Mouse (Mus musculus): Measurements from ENCODE around the gene Arhgef38. TPM values are rescaled to one million over a fixed set of nuclear protein-coding genes. Genes with fewer than 3 reads are reported as not detected.

The Arhgef38 gene
- not detected in 2 replicates for polyA plus RNA-seq (2015; fragmentation: Nextera tagmentation; extraction: Ambion mirVana)

GRCm38 (mm10) chr3:133234821-133235295, at the start of gene Arhgef38:
TSS of gene Arhgef38 (minus strand) at chr3:133234949.

GRCm38 (mm10) chr3:133091664-133092273, 143.0 kb downstream of the Arhgef38 start, which contains the start of the genes Ints12 and Gstcd:
TSS of gene Ints12 (plus strand) at chr3:133091840.
TSS of gene Gstcd (minus strand) at chr3:133092033.

Other genes starting within 250 kb of the Arhgef38 start
- gene Ints12, start 143.1 kb downstream of the Arhgef38 start, polyA plus RNA-seq (2015; fragmentation: Nextera tagmentation; extraction: Ambion mirVana) = 9.2 and 11.7 TPM in 2 replicates
- gene Gstcd, start 142.9 kb downstream of the Arhgef38 start, polyA plus RNA-seq (2015; fragmentation: Nextera tagmentation; extraction: Ambion mirVana) = 1.9 and 3.0 TPM in 2 replicates
- gene Ppa2, start 75.2 kb upstream of the Arhgef38 start, polyA plus RNA-seq (2015; fragmentation: Nextera tagmentation; extraction: Ambion mirVana) = 62.8 and 71.2 TPM in 2 replicates

All from urinary bladder, postnatal 0 days (tissue).